Mouse (Mus musculus): ENCODE measurements around the gene Olfr11. TPM values are rescaled to one million over a fixed set of nuclear protein-coding genes. Genes with fewer than 3 reads are reported as not detected.

Olfr11 gene
- polyA plus RNA-seq (2016; fragmentation: Nextera tagmentation; extraction: Ambion mirVana), result not detected in 2 replicates

- no peak within 1 kb of the TSS for H3K4me2 ChIP-seq (replicated peaks)
- H3K9ac ChIP-seq, result no peak within 1 kb of the TSS
- H3K36me3 ChIP-seq, result no peaks in the 10 kb centered on the region
- no peak within 1 kb of the TSS for H3K27ac ChIP-seq
- H3K27me3 ChIP-seq (replicated peaks), result no peaks in the 10 kb centered on the region
- ATAC-seq (ENCODE audit: low FRiP score, low read depth), result no peak
- WGBS, result 81% methylated on average over 2 of the region's 2 CpGs
- no peak within 1 kb of the TSS for H3K4me3 ChIP-seq
- H3K4me1 ChIP-seq, result no peaks in the 10 kb centered on the region
- H3K9me3 ChIP-seq, result no peaks in the 10 kb centered on the region
Observed at GRCm38 (mm10) chr13:21642418-21642817, at the start of gene Olfr11. Gene Olfr11, minus strand, starts transcription at chr13:21642518.

DNA sequence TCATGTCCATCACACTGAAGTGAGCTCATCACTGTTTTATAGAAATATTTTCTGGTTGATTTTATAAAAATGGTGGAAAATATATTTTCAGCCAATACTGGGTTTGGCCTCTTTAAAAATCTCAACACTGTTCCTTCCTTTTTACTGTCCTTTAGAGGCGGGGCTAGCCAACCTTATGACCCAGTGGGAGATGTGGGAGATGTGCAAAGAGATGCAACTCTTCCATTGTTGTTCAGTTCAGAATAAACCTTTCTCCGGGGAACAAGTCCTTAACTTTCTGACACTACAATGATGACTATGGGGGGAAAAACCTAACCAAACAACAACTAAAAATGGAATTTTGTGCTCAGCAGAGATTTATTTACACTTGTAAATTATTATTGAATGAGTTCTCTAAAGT, 35.0 kb upstream of the Olfr11 start, which contains the start of gene Olfr1360:
Gene Olfr1360 (minus strand): TSS at position 101 of the 400 bp plus-strand sequence.
- Histone ChIP-seq H3K4me3 (no peak within 1 kb of the TSS), H3K27me3 (replicated peaks) (no peaks in the 10 kb centered on the region), H3K36me3 (no peaks in the 10 kb centered on the region), H3K4me2 (replicated peaks) (no peak within 1 kb of the TSS), H3K27ac (no peak within 1 kb of the TSS), H3K4me1 (no peaks in the 10 kb centered on the region), H3K9ac (no peak within 1 kb of the TSS), H3K9me3 (no peaks in the 10 kb centered on the region)
- 75% methylated on average over 2 of the region's 2 CpGs for WGBS
- ATAC-seq (ENCODE audit: low FRiP score, low read depth), result no peak

GRCm38 (mm10) chr13:21663286-21663685, 21.0 kb upstream of the Olfr11 start, which contains the start of gene Olfr1361:
Gene Olfr1361, minus strand, starts transcription at chr13:21663386.
- Histone ChIP-seq H3K9ac (no peak within 1 kb of the TSS), H3K4me1 (no peaks in the 10 kb centered on the region), H3K27ac (no peak within 1 kb of the TSS), H3K4me2 (replicated peaks) (no peak within 1 kb of the TSS), H3K36me3 (no peaks in the 10 kb centered on the region), H3K9me3 (no peaks in the 10 kb centered on the region), H3K4me3 (no peak within 1 kb of the TSS), H3K27me3 (replicated peaks) (no peaks in the 10 kb centered on the region)
- no peak for ATAC-seq (ENCODE audit: low FRiP score, low read depth)
- WGBS, result 59% methylated on average over 2 of the region's 2 CpGs

- ATAC-seq (ENCODE audit: low FRiP score, low read depth), result no peak
- Histone ChIP-seq H3K4me3 (no peak within 1 kb of the TSS), H3K4me1 (no peaks in the 10 kb centered on the region), H3K27me3 (replicated peaks) (no peaks in the 10 kb centered on the region), H3K9me3 (no peaks in the 10 kb centered on the region), H3K36me3 (no peaks in the 10 kb centered on the region), H3K27ac (no peak within 1 kb of the TSS), H3K4me2 (replicated peaks) (no peak within 1 kb of the TSS), H3K9ac (no peak within 1 kb of the TSS)
Observed at GRCm38 (mm10) chr13:21613922-21614321, 28.4 kb downstream of the Olfr11 start, which contains the start of gene Olfr1362. Gene Olfr1362, minus strand, starts transcription at chr13:21614022.

- Histone ChIP-seq H3K4me1 (no peaks in the 10 kb centered on the region), H3K4me2 (replicated peaks) (no peak overlapping the region), H3K9ac (no peak overlapping the region), H3K36me3 (no peaks in the 10 kb centered on the region), H3K4me3 (no peak overlapping the region), H3K9me3 (no peaks in the 10 kb centered on the region), H3K27ac (no peak overlapping the region), H3K27me3 (replicated peaks) (no peaks in the 10 kb centered on the region)
- 71% methylated on average over 2 of the region's 2 CpGs for WGBS
- ATAC-seq (ENCODE audit: low FRiP score, low read depth), result no peak
Observed at GRCm38 (mm10) chr13:21591618-21592017, 50.7 kb downstream of the Olfr11 start.

Other genes with a start within 250 kb of the Olfr11 start
- gene Zkscan3, start 239.8 kb downstream of the Olfr11 start, polyA plus RNA-seq (2016; fragmentation: Nextera tagmentation; extraction: Ambion mirVana), result 88.2 and 89.0 TPM in 2 replicates
- 4.2 and 4.5 TPM in 2 replicates for gene Pgbd1, start 201.5 kb downstream of the Olfr11 start, polyA plus RNA-seq (2016; fragmentation: Nextera tagmentation; extraction: Ambion mirVana)
- gene Zscan26, start 188.8 kb downstream of the Olfr11 start, polyA plus RNA-seq (2016; fragmentation: Nextera tagmentation; extraction: Ambion mirVana), result 22.9 and 26.7 TPM in 2 replicates
- gene Nkapl, start 174.0 kb downstream of the Olfr11 start, polyA plus RNA-seq (2016; fragmentation: Nextera tagmentation; extraction: Ambion mirVana), result 2.2 and 2.5 TPM in 2 replicates
- 6.0 and 6.2 TPM in 2 replicates for gene Zkscan4, start 163.6 kb downstream of the Olfr11 start, polyA plus RNA-seq (2016; fragmentation: Nextera tagmentation; extraction: Ambion mirVana)
- not detected in 2 replicates for gene Gm10065, start 163.1 kb downstream of the Olfr11 start, polyA plus RNA-seq (2016; fragmentation: Nextera tagmentation; extraction: Ambion mirVana)
- gene AK157302, start 147.3 kb downstream of the Olfr11 start, polyA plus RNA-seq (2016; fragmentation: Nextera tagmentation; extraction: Ambion mirVana), result 0.19 and 0.40 TPM in 2 replicates
- gene Gm11273, start 141.1 kb downstream of the Olfr11 start, polyA plus RNA-seq (2016; fragmentation: Nextera tagmentation; extraction: Ambion mirVana), result 2.4 and 3.0 TPM in 2 replicates
- gene Zkscan8, start 111.4 kb downstream of the Olfr11 start, polyA plus RNA-seq (2016; fragmentation: Nextera tagmentation; extraction: Ambion mirVana), result 5.9 and 6.8 TPM in 2 replicates
- 0.14 TPM in 2 replicates for gene Olfr1366, start 99.7 kb downstream of the Olfr11 start, polyA plus RNA-seq (2016; fragmentation: Nextera tagmentation; extraction: Ambion mirVana)
- 0.06 TPM in 1 of 2 replicates, not detected in the other for gene Olfr1535, start 82.6 kb downstream of the Olfr11 start, polyA plus RNA-seq (2016; fragmentation: Nextera tagmentation; extraction: Ambion mirVana)
- not detected in 2 replicates for gene Olfr1364, start 60.8 kb downstream of the Olfr11 start, polyA plus RNA-seq (2016; fragmentation: Nextera tagmentation; extraction: Ambion mirVana)
- not detected in 2 replicates for gene Olfr1362, start 28.5 kb downstream of the Olfr11 start, polyA plus RNA-seq (2016; fragmentation: Nextera tagmentation; extraction: Ambion mirVana)
- gene Olfr1361, start 20.9 kb upstream of the Olfr11 start, polyA plus RNA-seq (2016; fragmentation: Nextera tagmentation; extraction: Ambion mirVana), result not detected in 2 replicates
- not detected in 2 replicates for gene Olfr1360, start 34.9 kb upstream of the Olfr11 start, polyA plus RNA-seq (2016; fragmentation: Nextera tagmentation; extraction: Ambion mirVana)
- gene Olfr1359, start 55.6 kb upstream of the Olfr11 start, polyA plus RNA-seq (2016; fragmentation: Nextera tagmentation; extraction: Ambion mirVana), result not detected in 2 replicates
- 1.6 and 1.7 TPM in 2 replicates for gene Hist1h2bl, start 73.6 kb upstream of the Olfr11 start, polyA plus RNA-seq (2016; fragmentation: Nextera tagmentation; extraction: Ambion mirVana)
- gene Hist1h2ai, start 73.9 kb upstream of the Olfr11 start, polyA plus RNA-seq (2016; fragmentation: Nextera tagmentation; extraction: Ambion mirVana), result 16.2 and 34.8 TPM in 2 replicates
- gene Hist1h3h, start 75.1 kb upstream of the Olfr11 start, polyA plus RNA-seq (2016; fragmentation: Nextera tagmentation; extraction: Ambion mirVana), result 14.0 and 17.0 TPM in 2 replicates
- gene Hist1h2bm, start 79.5 kb upstream of the Olfr11 start, polyA plus RNA-seq (2016; fragmentation: Nextera tagmentation; extraction: Ambion mirVana), result 2.9 and 4.4 TPM in 2 replicates
- gene Hist1h4j, start 92.5 kb upstream of the Olfr11 start, polyA plus RNA-seq (2016; fragmentation: Nextera tagmentation; extraction: Ambion mirVana), result 0.87 and 1.6 TPM in 2 replicates
- 0.96 and 2.4 TPM in 2 replicates for gene Hist1h4k, start 108.0 kb upstream of the Olfr11 start, polyA plus RNA-seq (2016; fragmentation: Nextera tagmentation; extraction: Ambion mirVana)
- gene Hist1h2ak, start 111.3 kb upstream of the Olfr11 start, polyA plus RNA-seq (2016; fragmentation: Nextera tagmentation; extraction: Ambion mirVana), result 18.4 and 29.6 TPM in 2 replicates
- 2.0 and 3.0 TPM in 2 replicates for gene Hist1h2bn, start 111.6 kb upstream of the Olfr11 start, polyA plus RNA-seq (2016; fragmentation: Nextera tagmentation; extraction: Ambion mirVana)
- gene Hist1h1b, start 138.1 kb upstream of the Olfr11 start, polyA plus RNA-seq (2016; fragmentation: Nextera tagmentation; extraction: Ambion mirVana), result 13.1 and 26.4 TPM in 2 replicates
- gene Hist1h3i, start 140.9 kb upstream of the Olfr11 start, polyA plus RNA-seq (2016; fragmentation: Nextera tagmentation; extraction: Ambion mirVana), result 97.6 and 126 TPM in 2 replicates
- gene Hist1h2an, start 144.7 kb upstream of the Olfr11 start, polyA plus RNA-seq (2016; fragmentation: Nextera tagmentation; extraction: Ambion mirVana), result 7.9 and 9.0 TPM in 2 replicates
- gene Hist1h2bp, start 144.9 kb upstream of the Olfr11 start, polyA plus RNA-seq (2016; fragmentation: Nextera tagmentation; extraction: Ambion mirVana), result 0.68 and 1.7 TPM in 2 replicates
- gene Hist1h2bq, start 167.7 kb upstream of the Olfr11 start, polyA plus RNA-seq (2016; fragmentation: Nextera tagmentation; extraction: Ambion mirVana), result 17.1 and 26.1 TPM in 2 replicates
- gene Hist1h2ao, start 167.9 kb upstream of the Olfr11 start, polyA plus RNA-seq (2016; fragmentation: Nextera tagmentation; extraction: Ambion mirVana), result not detected in 2 replicates
- not detected in 2 replicates for gene Hist1h4m, start 169.2 kb upstream of the Olfr11 start, polyA plus RNA-seq (2016; fragmentation: Nextera tagmentation; extraction: Ambion mirVana)
- 11.4 and 12.4 TPM in 2 replicates for gene Hist1h4n, start 189.7 kb upstream of the Olfr11 start, polyA plus RNA-seq (2016; fragmentation: Nextera tagmentation; extraction: Ambion mirVana)
- gene Hist1h2ap, start 191.0 kb upstream of the Olfr11 start, polyA plus RNA-seq (2016; fragmentation: Nextera tagmentation; extraction: Ambion mirVana), result 3,361 and 3,805 TPM in 2 replicates
- gene Hist1h2br, start 191.2 kb upstream of the Olfr11 start, polyA plus RNA-seq (2016; fragmentation: Nextera tagmentation; extraction: Ambion mirVana), result 18.7 and 25.8 TPM in 2 replicates

All from neural tube, embryonic 12.5 days (tissue).